Mouse (Mus musculus) adrenal gland, adult 10 weeks (tissue): ENCODE data around the gene Otx1. TPM values are rescaled to one million over a fixed set of nuclear protein-coding genes. Genes with fewer than 3 reads are reported as not detected.

ENCODE experiments used
- polyA plus RNA-seq: library from polyadenylated mRNA; stranded (reverse); fragments of 350-450 nt; fragmentation: Illumina TruSeq; extraction: RNeasy Lipid Tissue Mini Kit (QIAGEN cat#74804); gene quantifications from one replicate; pipeline ENCODE4 v1.2.3, GENCODE M21; 2014; ENCODE audit warnings: low read depth, low replicate concordance

Otx1 gene
- polyA plus RNA-seq, result not detected

DNA sequence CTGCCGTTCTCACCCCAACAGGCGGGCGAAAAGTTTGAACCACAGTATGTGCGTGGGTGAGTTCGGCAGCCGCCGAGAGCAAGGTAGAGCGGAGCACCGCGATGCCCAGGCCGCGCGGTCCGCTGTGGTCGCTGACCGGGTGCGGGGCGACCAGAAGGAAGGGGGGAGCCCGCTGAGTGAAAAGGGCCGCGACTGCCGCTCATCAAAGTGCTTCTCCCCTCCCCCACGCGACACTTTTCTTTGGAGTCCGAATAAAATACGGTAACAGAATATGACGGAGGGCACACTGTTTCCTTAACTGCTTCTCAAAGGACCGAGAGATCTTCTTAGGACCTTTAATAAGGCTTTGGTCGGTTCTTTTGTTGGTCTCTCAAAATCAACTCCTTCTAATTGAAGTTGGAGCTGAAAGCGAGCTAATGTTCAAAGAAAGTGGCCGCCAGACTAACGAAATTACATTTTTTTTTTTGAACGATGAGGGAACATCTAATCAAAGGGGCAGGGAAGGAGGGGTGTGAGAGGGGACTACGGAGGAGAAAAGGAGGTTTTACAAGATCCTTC is at the start of gene Otx1:
TSS of gene Otx1 (minus strand) at position 115 of the 558 bp plus-strand sequence.

